Mouse (Mus musculus): ENCODE results near the gene Slc22a7. TPM values are rescaled to one million over a fixed set of nuclear protein-coding genes. Genes with fewer than 3 reads are reported as not detected.

Slc22a7 gene
- polyA plus RNA-seq, 1 experiment, result not detected

DNA sequence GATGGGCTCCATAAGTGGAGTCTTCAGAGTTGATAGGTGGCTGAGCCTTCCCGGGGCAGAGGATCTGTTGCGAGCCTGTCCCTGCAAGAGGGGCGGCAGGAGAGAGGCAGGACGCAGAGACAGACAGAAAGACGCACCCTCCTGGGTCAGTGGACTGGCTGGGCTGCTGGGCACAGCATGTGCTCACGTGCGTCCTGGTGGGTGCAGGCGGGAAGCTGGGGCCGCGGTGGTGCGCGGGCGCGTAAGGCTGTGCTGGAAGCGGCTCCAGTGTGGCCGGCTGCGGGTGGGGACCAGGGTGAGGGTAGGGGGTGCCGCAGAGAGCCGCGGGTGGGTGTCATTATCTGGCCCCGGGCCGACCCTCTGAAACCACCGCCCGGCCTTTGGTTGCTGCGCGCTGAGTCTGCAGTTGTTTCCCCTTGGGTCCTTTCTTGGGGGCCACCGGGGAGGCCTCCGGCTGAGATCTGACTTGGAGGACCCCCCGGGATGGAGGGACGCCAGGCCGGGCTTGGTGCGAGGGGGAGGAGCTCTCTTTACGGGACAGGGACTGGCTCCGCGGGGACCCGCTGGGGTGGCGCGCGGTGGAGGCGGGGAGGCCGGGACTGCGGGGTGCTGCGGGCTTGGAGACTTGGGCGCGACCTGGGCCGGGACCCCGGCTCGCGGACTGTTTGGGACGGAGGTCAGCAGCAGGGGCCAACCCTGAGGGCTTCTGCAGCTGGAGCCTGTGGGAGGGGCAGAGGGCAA, 6.8 kb upstream of the Slc22a7 start:
- no peaks in the 10 kb centered on the region for H3K4me1 ChIP-seq (ENCODE audit: control insufficient read depth, insufficient read depth, low read length)
- H3K27ac ChIP-seq (ENCODE audit: insufficient read depth, low read depth, low read length), result no peak overlapping the region
- no peak overlapping the region for H3K4me3 ChIP-seq (ENCODE audit: insufficient read depth, low read length)
- no peak for TF ChIP-seq POLR2A (IDR thresholded peaks at IDR 0.05; ENCODE audit: borderline replicate concordance, low read depth, low read length)

DNA sequence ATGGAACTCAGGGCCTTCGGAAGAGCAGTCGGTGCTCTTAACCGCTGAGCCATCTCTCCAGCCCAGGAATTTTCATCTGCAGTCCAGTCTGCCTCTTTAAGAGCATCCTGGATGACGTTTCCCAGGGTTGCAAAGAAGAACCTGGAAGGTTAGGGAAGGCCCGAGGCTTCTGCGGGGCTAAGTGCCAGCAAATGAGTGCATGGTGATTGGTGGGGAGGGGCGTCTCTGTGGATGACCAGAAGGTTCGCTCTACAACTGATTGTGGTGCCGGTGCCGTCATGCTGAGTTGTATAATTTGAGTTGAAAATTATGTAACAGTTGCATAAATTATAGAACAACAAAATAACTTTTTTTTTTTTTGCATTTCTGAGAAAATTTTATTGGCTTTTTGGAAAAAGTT, 919 bp upstream of the Slc22a7 start:
- H3K4me1 ChIP-seq (ENCODE audit: control insufficient read depth, insufficient read depth, low read length), result no peaks in the 10 kb centered on the region
- TF ChIP-seq POLR2A (IDR thresholded peaks at IDR 0.05; ENCODE audit: borderline replicate concordance, low read depth, low read length) (no peak), CTCF (IDR thresholded peaks at IDR 0.05; ENCODE audit: low read depth, low read length) (no peak)
- no peak overlapping the region for H3K27ac ChIP-seq (ENCODE audit: insufficient read depth, low read depth, low read length)
- H3K4me3 ChIP-seq (ENCODE audit: insufficient read depth, low read length), result no peak overlapping the region

DNA sequence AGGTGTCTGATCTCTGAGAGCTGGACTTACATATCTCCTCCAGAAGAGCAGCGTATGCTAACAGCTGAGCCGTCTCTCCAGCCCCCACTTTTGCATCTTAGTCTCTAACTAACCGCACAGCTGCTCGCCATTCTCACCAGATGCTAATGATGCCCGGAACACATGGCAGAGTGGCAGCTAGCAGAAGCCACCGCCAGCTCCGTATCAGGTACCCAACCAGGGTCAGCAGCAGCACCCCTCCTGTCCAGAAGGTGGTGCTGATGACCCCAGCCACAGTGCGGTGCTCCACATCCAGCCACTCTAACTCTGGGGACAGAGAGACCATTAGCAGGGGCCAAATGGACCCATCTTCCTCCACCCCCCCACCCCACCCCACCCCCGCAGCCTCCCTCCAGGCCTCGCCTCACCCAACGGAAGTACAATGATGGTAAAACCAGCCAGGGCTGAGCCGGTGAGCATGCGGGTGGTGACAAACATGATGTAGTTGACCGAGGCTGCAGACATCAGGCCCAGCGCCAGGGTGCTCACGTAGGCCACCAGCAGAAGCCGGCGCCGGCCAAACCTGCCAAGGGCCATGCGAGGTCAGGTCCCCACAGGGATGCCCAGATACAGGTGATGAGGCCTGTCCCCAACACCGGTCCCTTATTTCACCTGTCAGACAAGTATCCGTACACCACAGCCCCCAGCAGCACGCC, 1.4 kb downstream of the Slc22a7 start:
- Histone ChIP-seq H3K4me3 (ENCODE audit: insufficient read depth, low read length) (no peak overlapping the region), H3K4me1 (ENCODE audit: control insufficient read depth, insufficient read depth, low read length) (peaks cover 2% of the 10 kb centered on the region), H3K27ac (ENCODE audit: insufficient read depth, low read depth, low read length) (no peak overlapping the region)
- TF ChIP-seq POLR2A (IDR thresholded peaks at IDR 0.05; ENCODE audit: borderline replicate concordance, low read depth, low read length) (no peak), CTCF (IDR thresholded peaks at IDR 0.05; ENCODE audit: low read depth, low read length) (no peak)

DNA sequence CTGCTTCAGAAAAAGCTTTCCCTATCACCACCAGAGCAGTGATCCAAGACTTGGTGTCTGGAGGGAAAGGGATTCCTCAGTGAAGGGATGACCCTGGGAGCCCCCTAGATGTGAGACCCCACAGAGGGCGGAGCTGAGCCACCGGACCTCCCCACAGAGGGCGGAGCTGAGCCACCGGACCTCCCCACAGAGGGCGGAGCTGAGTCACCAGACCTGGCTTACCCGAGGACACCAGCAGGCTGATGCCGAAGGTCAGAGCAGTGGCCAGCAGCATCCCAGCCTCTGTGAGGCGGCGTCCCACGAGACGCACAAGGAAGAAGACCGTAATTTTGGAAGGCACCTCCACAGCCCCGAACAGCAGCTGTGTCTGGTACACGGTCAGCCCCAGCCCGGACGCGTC, 4.6 kb downstream of the Slc22a7 start:
- Histone ChIP-seq H3K27ac (ENCODE audit: insufficient read depth, low read depth, low read length) (no peak overlapping the region), H3K4me3 (ENCODE audit: insufficient read depth, low read length) (peak overlapping the region; percentile 17; the same call in 1 of the 2 replicates), H3K4me1 (ENCODE audit: control insufficient read depth, insufficient read depth, low read length) (peaks cover 7% of the 10 kb centered on the region)
- TF ChIP-seq CTCF (IDR thresholded peaks at IDR 0.05; ENCODE audit: low read depth, low read length), result no peak

DNA sequence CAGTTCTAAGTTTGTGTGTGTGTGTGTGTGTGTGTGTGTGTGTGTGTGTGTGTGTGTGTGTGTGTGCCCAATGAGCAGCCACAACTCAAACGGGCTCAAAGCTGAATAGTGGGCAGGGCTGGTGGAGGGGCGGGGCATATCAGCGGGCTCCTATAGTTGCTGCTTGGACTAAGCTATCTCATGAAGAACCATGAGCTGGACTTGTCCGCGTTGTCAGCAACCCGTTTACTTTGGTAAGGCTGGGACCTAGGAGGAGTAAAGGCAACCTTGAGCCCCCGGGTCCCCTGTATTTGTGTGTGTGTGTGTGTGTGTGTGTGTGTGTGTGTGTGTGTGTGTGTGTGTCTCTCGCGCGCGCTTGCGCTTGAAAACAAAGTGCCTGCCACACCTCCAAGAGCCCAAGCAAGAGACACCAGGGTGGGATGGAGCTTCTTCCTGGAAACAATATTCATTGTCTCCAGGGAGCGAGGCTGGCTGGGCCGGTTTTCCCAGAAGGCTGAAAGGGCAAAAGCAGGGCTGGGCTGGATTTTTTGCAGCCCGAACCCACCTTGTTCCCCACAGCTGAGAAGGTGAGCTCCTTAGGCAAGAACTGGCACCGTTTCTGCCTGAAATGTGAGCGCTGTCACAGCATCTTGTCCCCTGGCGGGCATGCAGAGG, 9.4 kb downstream of the Slc22a7 start, which contains the start of gene Crip3:
Gene Crip3, plus strand, starts transcription at position 166 of the 654 bp plus-strand sequence.
- no peak for TF ChIP-seq CTCF (IDR thresholded peaks at IDR 0.05; ENCODE audit: low read depth, low read length)
- Histone ChIP-seq H3K4me1 (ENCODE audit: control insufficient read depth, insufficient read depth, low read length) (peaks cover 7% of the 10 kb centered on the region), H3K4me3 (ENCODE audit: insufficient read depth, low read length) (peak within 1 kb of the TSS; percentile 20), H3K27ac (ENCODE audit: insufficient read depth, low read depth, low read length) (no peak within 1 kb of the TSS)

DNA sequence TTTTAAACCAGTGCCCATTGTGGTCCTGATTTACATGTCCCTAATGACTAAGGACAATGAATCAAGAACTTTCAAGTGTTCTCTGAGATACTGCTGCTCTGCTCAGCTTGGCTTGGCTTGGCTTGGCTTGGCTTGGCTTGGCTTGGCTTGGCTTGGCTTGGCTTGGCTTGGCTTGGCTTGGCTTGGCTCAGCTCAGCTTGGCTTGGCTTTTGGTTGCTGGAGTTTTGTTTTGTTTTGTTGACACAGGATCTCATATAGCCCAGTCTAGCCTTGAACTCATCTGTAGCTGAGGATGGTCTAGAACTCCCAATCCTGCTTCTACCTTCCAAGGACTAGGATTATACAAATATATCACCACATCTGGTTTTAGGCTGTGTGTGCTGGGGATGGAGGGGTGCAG, 11.8 kb downstream of the Slc22a7 start:
- no peak for TF ChIP-seq POLR2A (IDR thresholded peaks at IDR 0.05; ENCODE audit: borderline replicate concordance, low read depth, low read length)
- TF ChIP-seq CTCF (IDR thresholded peaks at IDR 0.05; ENCODE audit: low read depth, low read length), result no peak
- H3K4me1 ChIP-seq (ENCODE audit: control insufficient read depth, insufficient read depth, low read length), result peaks cover 3% of the 10 kb centered on the region; the same call in 1 of the 2 replicates
- no peak overlapping the region for H3K27ac ChIP-seq (ENCODE audit: insufficient read depth, low read depth, low read length)
- H3K4me3 ChIP-seq (ENCODE audit: insufficient read depth, low read length), result no peak overlapping the region

DNA sequence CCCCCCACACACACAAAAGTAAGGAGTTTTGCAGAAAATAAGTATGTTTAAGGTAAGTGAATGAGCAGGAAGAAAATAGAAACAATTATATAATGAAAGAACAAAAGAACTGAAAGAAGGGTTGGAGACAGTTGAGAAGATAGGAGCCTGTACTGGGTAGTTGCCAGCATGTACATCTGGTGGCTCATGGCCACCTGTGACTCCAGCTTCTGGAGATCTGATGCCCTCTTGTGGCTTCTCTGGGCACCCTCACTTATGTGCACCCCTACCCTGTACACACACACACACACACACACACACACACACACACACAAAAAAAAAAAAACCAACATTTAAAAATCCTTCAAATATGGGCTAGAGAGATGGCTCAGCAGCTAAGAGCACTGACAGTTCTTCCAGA, 18.5 kb downstream of the Slc22a7 start:
- Histone ChIP-seq H3K4me1 (ENCODE audit: control insufficient read depth, insufficient read depth, low read length) (no peaks in the 10 kb centered on the region), H3K27ac (ENCODE audit: insufficient read depth, low read depth, low read length) (no peak overlapping the region), H3K4me3 (ENCODE audit: insufficient read depth, low read length) (no peak overlapping the region)
- TF ChIP-seq CTCF (IDR thresholded peaks at IDR 0.05; ENCODE audit: low read depth, low read length) (no peak), POLR2A (IDR thresholded peaks at IDR 0.05; ENCODE audit: borderline replicate concordance, low read depth, low read length) (no peak)

DNA sequence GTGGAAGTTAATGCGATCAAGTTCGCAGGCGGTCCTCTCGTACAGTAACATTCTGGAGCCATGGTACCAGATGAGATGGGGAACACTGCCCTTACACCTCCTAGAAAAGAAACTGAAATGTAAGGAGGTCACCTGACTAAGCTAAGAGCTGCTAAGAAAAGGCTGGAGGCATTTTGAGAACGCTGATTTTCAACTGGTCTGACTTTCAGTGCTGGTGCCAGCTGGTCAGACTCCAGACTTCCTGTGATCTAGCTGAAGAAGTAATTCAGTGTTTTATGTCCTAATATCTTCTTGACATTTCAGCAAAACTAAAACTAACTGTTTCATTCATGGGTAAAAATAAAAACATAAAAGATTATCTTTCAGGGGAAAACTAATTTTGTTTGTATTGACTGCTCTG, 19.6 kb downstream of the Slc22a7 start:
- no peak overlapping the region for H3K27ac ChIP-seq (ENCODE audit: insufficient read depth, low read depth, low read length)
- no peak overlapping the region for H3K4me3 ChIP-seq (ENCODE audit: insufficient read depth, low read length)
- TF ChIP-seq CTCF (IDR thresholded peaks at IDR 0.05; ENCODE audit: low read depth, low read length), result no peak
- no peak for TF ChIP-seq POLR2A (IDR thresholded peaks at IDR 0.05; ENCODE audit: borderline replicate concordance, low read depth, low read length)
- H3K4me1 ChIP-seq (ENCODE audit: control insufficient read depth, insufficient read depth, low read length), result no peaks in the 10 kb centered on the region

DNA sequence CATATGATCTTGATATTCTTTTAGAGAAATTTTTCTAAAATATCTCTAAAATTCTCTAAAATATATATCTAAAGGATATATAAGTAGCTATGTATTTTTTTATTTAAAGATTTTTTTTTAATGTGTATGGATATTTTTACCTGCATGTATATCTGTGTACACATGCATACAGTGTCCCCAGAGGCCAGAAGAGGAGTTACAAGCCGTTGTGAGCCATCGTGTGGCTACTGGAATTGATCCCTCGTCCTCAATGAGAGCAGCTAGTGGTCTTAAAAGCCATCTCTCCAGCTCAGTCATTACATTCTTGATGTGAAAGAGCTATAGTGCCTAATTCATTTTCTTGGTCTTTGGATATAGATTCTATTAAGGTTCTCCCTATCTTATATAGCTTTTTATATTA, 29.8 kb downstream of the Slc22a7 start:
- Histone ChIP-seq H3K27ac (ENCODE audit: insufficient read depth, low read depth, low read length) (no peak overlapping the region), H3K4me3 (ENCODE audit: insufficient read depth, low read length) (no peak overlapping the region), H3K4me1 (ENCODE audit: control insufficient read depth, insufficient read depth, low read length) (no peaks in the 10 kb centered on the region)
- TF ChIP-seq CTCF (IDR thresholded peaks at IDR 0.05; ENCODE audit: low read depth, low read length) (no peak), POLR2A (IDR thresholded peaks at IDR 0.05; ENCODE audit: borderline replicate concordance, low read depth, low read length) (no peak)

DNA sequence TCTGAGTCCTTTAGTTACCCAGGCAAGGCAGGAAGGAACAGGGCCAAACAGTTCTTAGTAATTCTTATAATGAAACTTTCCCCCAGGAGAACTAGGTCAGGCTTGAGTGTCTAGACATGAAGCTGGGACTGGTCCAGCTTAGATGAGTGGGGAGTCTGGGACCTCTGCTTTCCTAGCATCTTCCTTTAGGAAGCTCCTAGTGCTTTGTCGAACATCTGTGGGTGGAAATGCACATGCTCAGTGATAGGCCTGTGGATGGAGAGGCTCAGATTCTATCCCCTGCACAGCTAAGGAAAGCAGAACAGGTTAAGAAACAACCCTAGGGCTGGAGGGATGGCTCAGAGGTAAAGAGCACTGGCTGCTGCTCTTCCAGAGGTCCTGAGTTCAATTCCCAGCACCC, 43.6 kb downstream of the Slc22a7 start:
- peaks cover 4% of the 10 kb centered on the region; the same call in 1 of the 2 replicates for H3K4me1 ChIP-seq (ENCODE audit: control insufficient read depth, insufficient read depth, low read length)
- H3K4me3 ChIP-seq (ENCODE audit: insufficient read depth, low read length), result no peak overlapping the region
- TF ChIP-seq CTCF (IDR thresholded peaks at IDR 0.05; ENCODE audit: low read depth, low read length) (no peak), POLR2A (IDR thresholded peaks at IDR 0.05; ENCODE audit: borderline replicate concordance, low read depth, low read length) (no peak)
- H3K27ac ChIP-seq (ENCODE audit: insufficient read depth, low read depth, low read length), result no peak overlapping the region
